Mouse (Mus musculus): Measurements from ENCODE around the gene Cfap221. TPM values are rescaled to one million over a fixed set of nuclear protein-coding genes. Genes with fewer than 3 reads are reported as not detected.

Gene Cfap221
- not detected for total RNA-seq (2021)
- long read RNA-seq, experiment 1: 0 reads
- long read RNA-seq, experiment 2: 0 reads

DNA sequence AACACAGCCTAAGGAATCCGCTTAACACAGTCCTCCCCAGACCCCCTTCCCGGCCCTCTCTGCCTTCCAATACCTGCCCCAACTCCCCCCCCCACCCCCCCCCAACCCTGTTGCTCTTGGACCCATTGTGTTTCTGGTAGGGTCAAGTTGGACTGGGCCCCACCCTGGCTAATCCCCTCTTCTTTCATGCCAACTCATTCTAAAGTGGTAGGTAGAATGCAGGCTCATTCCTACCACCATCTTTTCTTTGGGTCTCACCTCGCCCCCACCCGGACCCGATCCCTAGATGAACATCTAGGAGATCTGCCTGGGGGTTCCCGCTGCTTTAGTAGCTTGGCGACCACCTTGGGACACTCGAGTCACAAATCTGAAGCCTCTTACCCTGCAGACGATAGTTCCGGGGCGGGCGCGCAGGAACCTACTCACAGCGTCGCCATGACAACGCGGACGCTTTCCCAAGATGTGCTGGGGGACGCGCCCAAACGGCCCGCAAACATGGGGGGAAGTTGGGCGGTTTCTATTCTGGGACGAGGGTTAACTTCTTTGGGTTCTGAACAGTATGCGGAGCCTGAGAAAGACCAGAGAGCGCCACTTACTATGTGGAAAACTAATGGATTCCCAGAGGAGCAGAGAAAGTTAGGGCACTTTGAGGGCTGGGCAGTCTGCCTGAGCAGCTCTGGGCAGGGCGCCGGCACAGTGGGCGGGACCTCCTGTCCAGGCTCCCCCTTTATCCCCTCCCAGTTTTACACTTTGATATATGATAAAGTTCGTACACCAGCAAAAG, at the start of gene Cfap221:
Gene Cfap221, minus strand, starts transcription at position 437 of the 784 bp plus-strand sequence.
- DNase-seq: peak; percentile 46

DNA sequence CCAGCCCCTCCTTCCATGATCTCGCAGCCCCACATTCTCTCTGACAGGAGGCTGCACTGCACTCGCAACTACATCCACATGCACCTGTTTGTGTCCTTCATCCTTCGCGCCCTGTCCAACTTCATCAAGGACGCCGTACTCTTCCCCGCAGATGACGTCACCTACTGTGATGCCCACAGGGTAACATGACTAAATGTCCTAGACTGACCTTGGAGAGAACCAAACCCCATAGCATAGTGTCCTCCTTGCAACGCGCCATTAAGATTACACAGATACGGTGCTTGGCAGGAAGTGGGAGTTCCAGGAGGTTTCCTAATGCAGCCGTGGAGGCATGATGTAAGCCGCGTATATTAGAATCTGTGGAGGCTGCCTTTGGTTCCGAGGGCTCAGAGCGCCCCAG, 47.5 kb upstream of the Cfap221 start:
- DNase-seq: no peak

DNA sequence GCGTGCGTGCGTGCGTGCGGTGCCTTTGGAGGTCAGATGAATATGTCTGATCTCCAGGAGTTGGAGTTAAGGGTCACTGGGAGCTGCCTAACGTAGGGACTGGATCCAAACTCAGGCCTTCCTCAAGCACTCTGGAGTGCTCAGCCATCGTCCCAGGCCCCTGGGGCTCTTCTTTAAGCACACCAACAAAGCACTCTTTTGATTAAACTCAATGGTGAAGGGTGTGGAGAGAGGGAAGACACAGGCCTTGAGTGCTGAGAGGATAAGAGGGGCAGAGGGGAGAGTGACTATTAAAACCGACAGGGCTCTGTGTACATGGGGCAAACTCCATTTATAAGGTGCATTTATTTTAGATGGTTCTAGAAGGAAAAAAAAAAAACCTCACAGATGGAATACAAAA, 45.4 kb upstream of the Cfap221 start:
- no peak for DNase-seq

DNA sequence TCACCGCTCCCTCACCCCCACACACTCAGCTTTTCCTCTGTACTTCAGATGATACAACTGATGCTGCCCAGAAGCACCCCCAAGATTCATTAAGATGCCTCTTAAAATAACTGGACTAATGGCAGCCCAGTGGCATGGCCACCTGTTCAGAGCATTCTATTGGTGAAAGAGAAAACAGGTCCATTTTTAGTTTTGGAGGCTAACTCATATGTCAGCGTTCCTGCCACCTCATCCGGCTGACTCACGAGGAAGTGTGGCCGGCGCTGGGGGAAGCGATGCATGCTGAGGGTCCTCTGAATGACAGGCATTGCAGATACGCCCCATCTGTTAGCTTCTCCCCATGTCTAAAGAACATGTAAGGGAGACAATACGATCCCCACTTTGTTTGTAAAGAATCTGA, 41.6 kb upstream of the Cfap221 start:
- DNase-seq: no peak

DNA sequence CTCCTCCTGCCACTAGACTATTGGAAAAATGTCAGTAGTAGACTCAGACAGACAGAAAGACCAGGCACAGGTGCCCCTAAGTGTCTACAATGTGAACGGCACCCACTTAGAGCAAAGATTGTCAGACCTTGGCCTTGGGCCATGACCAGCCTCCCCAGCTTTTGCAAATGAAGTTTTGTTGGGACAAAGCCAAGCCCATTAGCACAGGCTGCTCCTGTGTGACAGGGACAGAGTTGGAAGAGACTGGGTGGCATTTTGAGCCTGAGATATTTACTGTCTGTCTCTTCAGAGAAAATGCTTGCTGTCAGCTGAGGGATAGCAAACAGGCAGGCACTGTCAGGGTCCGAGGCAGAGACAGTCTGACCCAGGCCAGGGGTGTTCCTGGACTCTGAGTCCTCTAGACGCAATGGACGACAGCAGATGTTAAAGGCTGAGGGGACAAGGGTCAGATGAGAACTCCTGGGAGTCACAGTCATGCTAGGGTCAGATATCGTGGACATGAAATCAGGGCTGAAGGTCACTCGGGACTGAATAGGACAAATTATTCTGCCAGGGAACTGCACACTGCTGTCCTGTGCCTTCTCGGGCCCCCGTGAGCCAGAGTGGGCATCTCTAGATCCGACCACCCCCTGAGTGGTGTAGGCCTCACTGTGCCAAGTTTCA, 40.1 kb upstream of the Cfap221 start:
- DNase-seq: no peak

DNA sequence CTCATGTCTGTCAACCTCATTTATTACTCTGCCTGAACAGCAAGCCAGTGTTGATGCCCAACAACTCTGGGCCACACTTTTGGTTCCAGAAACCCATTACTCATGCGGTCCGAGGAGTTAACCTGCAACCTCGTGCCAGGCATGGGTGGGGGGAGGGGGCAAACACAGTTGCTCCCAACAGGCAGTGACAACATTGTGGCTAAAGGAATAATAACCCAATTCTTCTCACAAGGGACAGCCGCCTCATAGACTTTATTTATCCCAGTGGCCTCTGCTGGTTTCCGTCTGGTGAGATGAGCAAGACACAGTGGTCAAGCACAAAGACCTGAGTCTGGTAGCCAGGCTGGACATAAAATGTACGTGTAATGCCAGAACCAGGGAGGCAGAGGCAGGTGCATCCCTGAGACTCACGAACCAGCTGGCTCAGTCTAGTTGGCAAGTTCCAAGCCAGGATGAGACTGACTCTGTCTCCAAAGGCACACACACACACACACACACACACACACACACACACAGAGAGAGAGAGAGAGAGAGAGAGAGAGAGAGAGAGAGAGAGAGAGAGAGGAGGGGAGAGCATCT, 38.5 kb upstream of the Cfap221 start:
- DNase-seq: no peak

DNA sequence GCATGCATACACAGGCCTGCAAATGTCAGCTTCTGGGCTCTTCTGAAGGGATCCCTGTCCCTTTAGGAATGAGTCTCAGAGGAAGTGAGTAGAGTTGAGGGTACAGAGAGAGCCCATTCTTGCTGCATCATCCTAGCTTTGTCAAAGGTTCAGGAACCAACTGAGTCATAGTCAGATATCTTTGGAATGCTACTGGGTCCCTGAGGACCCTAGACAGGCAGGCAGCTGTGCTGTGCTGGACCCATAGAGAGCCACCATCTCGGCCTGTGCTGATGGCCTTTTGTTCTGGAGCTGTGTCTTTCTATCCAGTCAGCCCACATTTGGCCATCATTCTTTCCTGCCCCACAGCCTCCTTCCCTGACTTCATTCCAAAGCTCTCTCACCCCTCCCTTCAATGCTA, 37.8 kb upstream of the Cfap221 start:
- DNase-seq: no peak

DNA sequence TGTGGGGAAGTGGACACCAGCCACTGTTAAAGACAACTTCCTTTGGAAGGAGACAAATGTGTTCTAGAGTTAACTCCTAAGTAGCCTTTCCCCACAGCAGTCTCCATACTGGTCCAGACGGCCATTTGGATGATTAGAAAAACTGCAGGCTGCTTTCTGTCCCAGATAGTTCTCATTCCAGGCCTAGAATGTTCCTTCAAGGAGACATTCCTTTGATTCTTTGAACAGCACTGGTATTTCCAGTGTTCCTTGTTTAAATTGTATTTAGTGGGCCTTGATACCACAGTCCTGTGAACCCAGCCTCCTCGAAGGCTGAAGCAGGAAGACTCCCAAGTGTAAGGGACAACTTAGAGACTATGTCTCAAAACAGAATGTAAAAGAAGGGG, 36.4 kb upstream of the Cfap221 start:
- DNase-seq: no peak

DNA sequence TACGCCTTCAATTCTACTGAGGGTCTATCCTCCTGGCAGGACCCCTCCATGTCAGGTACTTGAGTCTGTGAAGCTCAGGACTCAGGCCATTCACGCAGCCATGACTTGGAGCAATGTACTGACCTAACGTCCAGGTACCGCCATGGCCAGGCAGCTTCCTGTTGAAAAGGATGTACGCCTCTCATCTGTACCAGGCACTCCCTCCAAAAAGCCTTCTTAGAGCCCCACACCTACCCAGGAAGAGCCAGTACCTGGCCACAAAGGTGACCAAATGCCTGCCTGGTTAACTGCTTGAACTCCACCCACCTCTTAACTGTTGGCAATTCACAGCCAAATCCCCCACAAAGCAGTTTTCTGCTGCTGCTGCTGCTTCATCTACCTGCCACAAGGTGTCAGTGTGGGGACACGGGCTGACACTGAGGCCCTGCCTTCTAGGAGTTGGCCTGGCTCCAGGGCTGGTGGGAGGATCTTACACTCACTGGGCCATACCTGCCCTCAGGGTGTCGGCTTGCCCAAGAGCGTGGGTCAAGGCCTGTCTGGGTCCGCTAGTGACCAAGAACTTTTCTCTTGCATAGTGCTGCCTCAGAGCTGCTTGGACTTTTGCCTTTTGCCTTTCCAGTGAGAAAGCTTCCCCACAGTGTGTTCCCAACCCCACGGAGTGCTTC, 35.9 kb upstream of the Cfap221 start:
- DNase-seq: peak; percentile 86

DNA sequence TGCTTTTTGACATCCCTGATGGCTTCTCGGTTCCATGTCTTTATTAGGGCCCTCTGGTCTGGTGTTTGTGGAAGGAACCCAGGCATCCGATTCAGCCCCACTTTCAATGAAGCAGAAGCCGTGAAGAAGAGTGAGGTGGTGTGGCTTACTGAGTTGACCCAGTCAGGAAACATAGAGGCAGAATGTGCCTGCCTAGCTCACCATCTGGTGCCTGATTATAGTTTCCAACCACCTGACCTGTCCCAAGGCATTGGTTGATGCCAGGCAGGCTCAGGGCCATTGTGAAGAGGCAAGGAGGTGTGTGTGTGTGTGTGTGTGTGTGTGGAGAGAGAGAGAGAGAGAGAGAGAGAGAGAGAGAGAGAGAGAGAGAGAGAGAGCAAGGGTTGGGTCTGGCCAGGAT, 33.4 kb upstream of the Cfap221 start:
- no peak for DNase-seq

DNA sequence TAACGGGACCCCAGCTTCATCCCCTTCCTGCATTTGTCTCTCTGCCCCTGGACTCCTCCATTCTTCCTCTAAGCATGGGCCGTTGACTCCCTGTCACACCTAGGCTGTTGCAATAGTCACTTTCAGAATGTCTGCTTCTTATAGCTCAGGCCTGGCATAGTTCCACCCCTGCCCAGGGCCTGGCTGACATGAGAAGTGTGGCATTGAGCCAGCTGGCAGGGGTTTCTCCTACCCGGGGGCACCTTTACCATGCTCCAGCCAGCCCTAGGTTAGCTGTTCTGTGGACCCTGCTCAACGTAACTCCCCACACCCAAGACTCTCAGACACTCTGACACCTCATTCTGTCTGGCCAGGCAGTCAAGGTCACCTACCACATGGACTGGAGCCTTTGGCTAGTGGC, 30.7 kb upstream of the Cfap221 start:
- DNase-seq: peak; percentile 28

DNA sequence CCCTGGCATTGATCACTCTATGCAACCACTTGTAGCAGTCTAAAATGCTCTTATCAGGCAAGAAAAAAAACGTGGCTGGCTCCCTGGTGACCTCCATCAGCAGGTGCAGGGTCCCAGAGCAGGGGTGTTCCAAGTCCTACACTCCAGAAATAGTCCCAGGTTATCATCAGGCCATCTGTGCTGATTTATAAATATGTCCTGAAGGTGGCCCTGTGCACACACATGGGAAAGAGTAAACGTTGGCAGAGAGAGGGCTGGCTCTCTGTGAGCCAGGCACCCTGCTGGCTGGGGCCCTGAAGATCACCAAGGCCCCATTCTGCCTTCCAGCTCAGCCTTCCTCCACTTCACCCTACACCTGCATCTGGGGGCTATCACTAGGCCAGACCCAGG, 28.0 kb upstream of the Cfap221 start:
- DNase-seq: no peak

DNA sequence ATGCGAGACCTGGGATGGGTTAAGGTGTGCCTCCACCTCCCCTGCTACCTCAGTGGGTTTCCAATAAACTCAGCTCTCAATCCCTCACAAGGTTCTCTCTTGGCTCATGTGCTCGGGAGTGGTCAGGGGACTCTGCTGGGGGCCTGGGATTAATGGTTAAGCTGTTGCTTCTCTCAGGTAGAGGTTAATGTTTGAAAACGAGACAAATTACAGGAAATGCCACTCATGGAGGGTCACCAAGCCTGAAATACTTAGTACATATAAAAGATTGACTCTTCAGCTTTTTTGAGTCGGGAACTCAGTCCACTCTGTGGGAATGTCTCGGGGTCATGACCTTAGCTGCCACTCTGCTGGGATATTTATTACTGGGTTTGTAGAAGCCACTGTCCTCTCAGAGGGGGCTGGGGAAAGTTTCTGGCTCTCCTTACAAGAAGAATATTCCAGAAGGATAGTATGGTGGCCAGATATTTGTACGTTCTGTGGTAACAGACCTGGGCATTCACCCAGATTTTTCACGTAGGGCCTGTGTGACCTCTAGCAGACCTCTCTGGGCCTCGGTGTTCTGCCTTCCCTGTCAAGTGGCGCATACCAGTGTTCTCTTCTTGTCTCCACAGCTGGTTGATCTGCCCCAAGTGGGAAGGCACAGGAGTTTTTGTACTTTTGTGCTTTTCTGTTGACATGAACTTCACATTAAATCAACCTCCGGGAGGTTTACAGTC, 27.5 kb upstream of the Cfap221 start:
- no peak for DNase-seq

DNA sequence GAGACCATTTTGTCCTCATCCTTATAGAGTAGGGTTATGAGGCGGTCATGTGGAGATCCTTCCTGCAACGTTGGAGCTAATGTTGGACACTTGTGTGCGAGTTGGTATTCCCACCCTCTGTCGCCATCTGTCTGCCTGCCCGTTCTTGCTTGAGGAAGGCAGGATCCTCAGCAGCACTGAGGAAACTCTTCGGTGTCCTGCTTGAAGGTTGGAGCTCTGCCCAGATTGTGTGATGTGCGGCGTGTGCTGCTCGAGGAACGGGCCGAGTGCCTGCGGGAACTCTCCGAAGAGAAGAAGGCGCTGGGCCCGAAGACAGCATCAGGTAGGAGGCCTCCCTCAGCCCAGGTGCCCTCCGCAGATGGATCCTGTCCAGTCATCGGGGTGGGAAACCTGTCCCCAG, 24.9 kb upstream of the Cfap221 start:
- DNase-seq: no peak

DNA sequence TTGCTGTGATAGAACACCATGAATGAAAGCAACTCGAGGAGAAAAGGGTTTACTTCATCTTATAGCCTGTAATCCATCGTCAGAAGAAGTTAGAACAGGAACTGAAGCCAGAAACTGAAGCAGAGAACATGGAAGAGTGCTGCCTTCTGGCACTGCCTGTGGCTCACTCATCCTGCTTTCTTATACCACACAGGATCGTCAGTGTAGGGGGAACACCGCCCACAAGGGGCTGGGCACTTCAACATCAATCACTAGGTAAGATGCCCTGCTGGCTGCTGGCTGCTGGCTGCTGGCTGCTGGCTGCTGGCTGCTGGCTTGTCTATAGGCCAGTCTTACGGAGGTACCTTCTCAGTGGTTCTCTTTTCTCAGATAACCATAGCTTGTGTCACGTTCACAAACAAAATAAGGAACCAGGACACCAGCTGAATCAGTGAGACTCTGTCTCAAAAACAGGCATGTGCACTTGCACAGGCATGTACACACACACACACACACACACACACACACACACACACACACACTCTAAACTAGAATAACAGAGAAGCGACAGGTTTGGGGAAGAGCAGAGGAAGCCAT, 23.4 kb upstream of the Cfap221 start:
- no peak for DNase-seq

DNA sequence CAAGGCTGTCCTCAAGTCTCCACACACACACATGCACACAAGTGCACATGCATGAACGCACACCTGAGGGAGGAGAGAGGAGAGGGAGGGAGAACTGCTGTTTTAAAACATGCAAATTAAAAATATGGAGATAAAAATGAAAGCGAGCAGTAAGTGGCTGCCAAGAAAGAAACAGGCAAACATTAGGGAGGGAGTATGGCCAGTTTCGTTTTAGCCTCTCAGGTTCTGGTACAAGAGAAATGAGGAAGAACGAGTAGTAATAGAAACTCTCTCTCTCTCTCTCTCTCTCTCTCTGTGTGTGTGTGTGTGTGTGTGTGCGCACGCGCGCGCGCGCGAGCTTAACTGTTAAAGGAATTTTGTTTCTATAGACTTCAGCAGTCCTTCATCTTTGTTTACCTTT, 22.4 kb upstream of the Cfap221 start:
- DNase-seq: no peak

DNA sequence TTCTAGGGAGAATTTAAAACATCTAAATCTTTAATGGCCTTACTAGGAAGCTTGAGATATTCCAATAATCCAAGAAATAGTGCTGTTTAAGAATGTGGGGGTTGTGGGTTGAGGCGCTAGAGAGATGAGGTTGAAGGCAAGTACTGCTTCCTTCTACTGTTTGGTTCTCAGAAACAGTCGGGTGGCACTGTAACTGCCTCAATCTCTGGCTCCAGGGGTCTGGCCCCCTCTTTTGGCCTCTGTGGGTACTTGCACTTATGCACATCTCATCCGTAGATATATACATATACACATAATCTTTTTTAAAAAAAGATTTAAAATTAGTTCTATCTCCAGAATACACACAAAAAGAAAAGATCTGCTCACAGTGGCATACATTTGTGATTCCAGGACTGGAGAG, 21.9 kb upstream of the Cfap221 start:
- no peak for DNase-seq

DNA sequence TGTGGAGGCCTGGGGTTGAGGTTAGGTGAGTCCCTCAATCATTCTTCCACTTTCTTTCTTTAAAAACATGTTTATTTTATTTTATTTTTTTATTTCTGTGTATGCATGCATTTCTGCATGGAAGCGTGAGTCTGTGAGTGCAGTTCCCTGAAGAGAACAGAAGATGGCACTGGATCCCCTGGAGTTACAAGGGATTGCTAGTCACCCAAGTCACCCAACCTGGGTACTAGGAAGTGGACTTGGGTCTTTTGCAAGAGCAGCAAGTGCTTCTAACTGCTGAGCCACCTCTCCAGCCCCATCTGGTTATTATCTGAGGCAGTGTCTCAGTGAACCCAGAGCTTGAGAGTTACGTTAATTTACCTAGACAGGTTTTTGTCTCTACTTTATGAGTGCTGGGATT, 19.2 kb upstream of the Cfap221 start:
- no peak for DNase-seq

DNA sequence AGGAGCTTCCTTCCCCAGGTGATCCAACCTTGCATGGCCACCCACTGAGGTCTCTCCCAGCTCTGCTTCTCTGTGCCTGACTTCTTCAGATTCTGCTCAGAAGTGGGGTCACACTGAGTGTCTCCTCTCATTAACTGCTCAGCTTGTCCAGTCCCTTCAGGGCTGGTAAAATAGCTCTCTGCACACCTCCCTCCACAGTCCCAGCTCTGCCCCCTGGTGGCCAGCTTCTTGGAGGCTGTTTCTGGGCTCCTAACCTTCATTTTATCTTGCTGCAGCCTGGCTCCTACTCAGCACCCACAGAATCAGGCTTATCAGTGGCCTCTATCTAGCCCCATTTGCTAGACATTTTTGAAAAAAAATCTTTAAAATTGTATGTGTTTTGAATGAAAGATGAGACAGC, 16.1 kb upstream of the Cfap221 start:
- DNase-seq: peak; percentile 81

DNA sequence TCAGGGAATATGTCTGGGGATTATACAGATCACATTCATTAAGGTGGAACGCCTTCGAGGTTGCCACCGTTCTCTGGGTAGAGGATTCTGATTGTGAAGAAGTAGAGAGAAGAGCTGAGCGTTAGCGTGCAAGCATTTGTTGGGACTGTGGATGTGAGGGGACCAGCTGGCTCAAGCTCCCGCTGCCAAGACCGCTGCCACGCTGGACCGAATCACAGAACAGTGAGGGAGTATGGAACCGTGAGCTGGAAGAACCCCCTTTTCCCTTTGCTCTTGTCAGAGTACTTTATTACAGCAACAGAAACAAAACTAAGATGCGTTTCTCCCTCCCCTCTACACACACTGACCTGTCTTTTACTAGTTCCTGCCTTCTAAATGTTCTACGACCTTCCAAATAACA, 15.6 kb upstream of the Cfap221 start:
- no peak for DNase-seq

DNA sequence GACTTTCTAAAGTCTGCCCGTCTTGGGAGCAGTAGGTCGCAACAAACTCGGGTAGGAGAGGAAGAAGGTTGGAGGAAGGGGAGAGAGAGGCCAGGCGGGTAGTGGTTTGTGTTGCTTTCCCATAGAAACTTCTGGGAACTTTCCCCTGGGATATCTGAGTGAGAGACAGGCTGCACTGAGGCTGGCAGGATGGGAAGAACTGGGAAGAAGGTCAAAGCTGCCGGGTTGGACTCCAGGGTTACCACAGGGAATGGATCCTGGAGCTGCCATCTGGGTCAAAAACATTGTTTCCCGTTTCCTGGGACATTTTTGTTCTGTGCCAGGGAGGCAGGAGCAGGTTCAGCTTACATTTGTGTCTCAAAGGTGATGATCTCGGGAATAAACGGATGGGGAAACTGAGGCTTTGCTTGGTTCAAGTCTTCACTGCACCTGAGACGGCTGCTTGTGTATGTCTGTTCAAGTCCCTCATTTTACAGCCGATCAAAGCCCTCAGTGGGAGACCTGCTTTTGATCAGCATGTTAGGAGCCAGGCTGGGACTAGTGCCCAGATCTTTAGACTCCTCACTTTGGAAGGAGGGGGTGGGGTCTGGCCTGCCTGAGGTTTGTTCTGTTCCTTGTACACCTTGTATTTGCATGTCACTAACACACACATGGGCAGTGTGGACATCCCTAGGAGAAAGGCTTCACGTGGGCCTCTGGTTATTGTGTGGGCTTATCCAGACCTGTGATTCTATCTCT, 11.0 kb upstream of the Cfap221 start:
- no peak for DNase-seq

Data from gastrocnemius, postnatal 10 days (tissue).